Mouse (Mus musculus) heart, postnatal 36 days (tissue): ENCODE results near the gene H2al1c. TPM values are rescaled to one million over a fixed set of nuclear protein-coding genes. Genes with fewer than 3 reads are reported as not detected.

Experiments used
- total RNA-seq, 2 experiments: library from RNA; stranded (reverse); gene quantifications; 2 replicates each; pipeline ENCODE4 v1.2.3; 2021

Gene H2al1c
- total RNA-seq, 2 experiments from 2014 or later = not detected

Other genes with a start within 250 kb of the H2al1c start
- gene H2al1a, start 6.4 kb upstream of the H2al1c start, total RNA-seq = not detected
- gene H2al1b, start 3.2 kb upstream of the H2al1c start, total RNA-seq = not detected
- not detected for gene H2al1d, start 3.2 kb downstream of the H2al1c start, total RNA-seq
- not detected for gene H2al1e, start 6.3 kb downstream of the H2al1c start, total RNA-seq
- not detected for gene H2al1f, start 9.5 kb downstream of the H2al1c start, total RNA-seq
- gene H2al1g, start 12.6 kb downstream of the H2al1c start, total RNA-seq = not detected
- gene H2al1h, start 15.8 kb downstream of the H2al1c start, total RNA-seq = not detected
- not detected for gene H2al1i, start 19.0 kb downstream of the H2al1c start, total RNA-seq
- not detected for gene H2al1j, start 22.2 kb downstream of the H2al1c start, total RNA-seq